Mouse (Mus musculus): ENCODE measurements around the gene Mum1. TPM values are rescaled to one million over a fixed set of nuclear protein-coding genes. Genes with fewer than 3 reads are reported as not detected.

Mum1 gene
- polyA plus RNA-seq, 1 experiment = 29.1 TPM

- no peaks in the 10 kb centered on the region; the same call in 1 of the 2 replicates for H3K4me1 ChIP-seq (ENCODE audit: control insufficient read depth, insufficient read depth, low read length)
- H3K4me3 ChIP-seq (ENCODE audit: insufficient read depth, low read length) = peak overlapping the region; percentile 98
- TF ChIP-seq CTCF (IDR thresholded peaks at IDR 0.05; ENCODE audit: borderline replicate concordance, insufficient read depth, low read length) (no peak), POLR2A (IDR thresholded peaks at IDR 0.05; ENCODE audit: low read depth, low read length) (peak; percentile 32)
- H3K27ac ChIP-seq (ENCODE audit: insufficient read depth, low read length) = peak overlapping the region; percentile 49; the same call in 1 of the 2 replicates
Measured at GRCm38 (mm10) chr10:80293325-80293724, 67.1 kb downstream of the Mum1 start.

Other genes with a start within 250 kb of the Mum1 start
- 73.4 and 78.1 TPM in 2 replicates for gene Tmem259, start 242.1 kb upstream of the Mum1 start, polyA plus RNA-seq (2011; ENCODE audit: insufficient read length, low read depth, missing spikeins)
- gene Cnn2, start 237.8 kb upstream of the Mum1 start, polyA plus RNA-seq (2011; ENCODE audit: insufficient read length, low read depth, missing spikeins) = 642 and 721 TPM in 2 replicates
- 3.5 and 4.0 TPM in 2 replicates for gene Abca7, start 229.9 kb upstream of the Mum1 start, polyA plus RNA-seq (2011; ENCODE audit: insufficient read length, low read depth, missing spikeins)
- gene Arhgap45, start 209.8 kb upstream of the Mum1 start, polyA plus RNA-seq (2011; ENCODE audit: insufficient read length, low read depth, missing spikeins) = 1.7 and 3.1 TPM in 2 replicates
- 46.3 and 61.0 TPM in 2 replicates for gene Polr2e, start 186.6 kb upstream of the Mum1 start, polyA plus RNA-seq (2011; ENCODE audit: insufficient read length, low read depth, missing spikeins)
- gene Gpx4, start 179.3 kb upstream of the Mum1 start, polyA plus RNA-seq (2011; ENCODE audit: insufficient read length, low read depth, missing spikeins) = 214 and 217 TPM in 2 replicates
- 50.7 and 53.5 TPM in 2 replicates for gene Sbno2, start 120.9 kb upstream of the Mum1 start, polyA plus RNA-seq (2011; ENCODE audit: insufficient read length, low read depth, missing spikeins)
- gene Stk11, start 110.6 kb upstream of the Mum1 start, polyA plus RNA-seq (2011; ENCODE audit: insufficient read length, low read depth, missing spikeins) = 80.8 and 91.7 TPM in 2 replicates
- gene Atp5d, start 87.8 kb upstream of the Mum1 start, polyA plus RNA-seq (2011; ENCODE audit: insufficient read length, low read depth, missing spikeins) = 202 and 250 TPM in 2 replicates
- 24.1 and 28.4 TPM in 2 replicates for gene Cbarp, start 85.6 kb upstream of the Mum1 start, polyA plus RNA-seq (2011; ENCODE audit: insufficient read length, low read depth, missing spikeins)
- gene Midn, start 78.2 kb upstream of the Mum1 start, polyA plus RNA-seq (2011; ENCODE audit: insufficient read length, low read depth, missing spikeins) = 101 TPM in 2 replicates
- 29.2 and 50.2 TPM in 2 replicates for gene Cirbp, start 60.4 kb upstream of the Mum1 start, polyA plus RNA-seq (2011; ENCODE audit: insufficient read length, low read depth, missing spikeins)
- gene 1600002K03Rik, start 53.5 kb upstream of the Mum1 start, polyA plus RNA-seq (2011; ENCODE audit: insufficient read length, low read depth, missing spikeins) = 8.4 and 12.2 TPM in 2 replicates
- 5.2 and 8.3 TPM in 2 replicates for gene Efna2, start 47.0 kb upstream of the Mum1 start, polyA plus RNA-seq (2011; ENCODE audit: insufficient read length, low read depth, missing spikeins)
- 65.5 and 65.7 TPM in 2 replicates for gene Ndufs7, start 22.7 kb downstream of the Mum1 start, polyA plus RNA-seq (2011; ENCODE audit: insufficient read length, low read depth, missing spikeins)
- gene Gamt, start 34.6 kb downstream of the Mum1 start, polyA plus RNA-seq (2011; ENCODE audit: insufficient read length, low read depth, missing spikeins) = 19.9 and 21.9 TPM in 2 replicates
- 117 and 142 TPM in 2 replicates for gene Dazap1, start 35.1 kb downstream of the Mum1 start, polyA plus RNA-seq (2011; ENCODE audit: insufficient read length, low read depth, missing spikeins)
- gene Rps15, start 66.0 kb downstream of the Mum1 start, polyA plus RNA-seq (2011; ENCODE audit: insufficient read length, low read depth, missing spikeins) = 2,340 and 2,493 TPM in 2 replicates
- gene Apc2, start 69.5 kb downstream of the Mum1 start, polyA plus RNA-seq (2011; ENCODE audit: insufficient read length, low read depth, missing spikeins) = 2.5 and 3.7 TPM in 2 replicates
- 16.4 and 18.6 TPM in 2 replicates for gene 2310011J03Rik, start 94.1 kb downstream of the Mum1 start, polyA plus RNA-seq (2011; ENCODE audit: insufficient read length, low read depth, missing spikeins)
- gene Pcsk4, start 103.1 kb downstream of the Mum1 start, polyA plus RNA-seq (2011; ENCODE audit: insufficient read length, low read depth, missing spikeins) = 0.42 and 0.81 TPM in 2 replicates
- 1.5 and 1.7 TPM in 2 replicates for gene Reep6, start 103.5 kb downstream of the Mum1 start, polyA plus RNA-seq (2011; ENCODE audit: insufficient read length, low read depth, missing spikeins)
- 22.9 and 30.1 TPM in 2 replicates for gene Adamtsl5, start 122.0 kb downstream of the Mum1 start, polyA plus RNA-seq (2011; ENCODE audit: insufficient read length, low read depth, missing spikeins)
- not detected in 2 replicates for gene Plk5, start 130.0 kb downstream of the Mum1 start, polyA plus RNA-seq (2011; ENCODE audit: insufficient read length, low read depth, missing spikeins)
- 39.1 and 40.4 TPM in 2 replicates for gene Mex3d, start 161.2 kb downstream of the Mum1 start, polyA plus RNA-seq (2011; ENCODE audit: insufficient read length, low read depth, missing spikeins)
- gene Mbd3, start 173.1 kb downstream of the Mum1 start, polyA plus RNA-seq (2011; ENCODE audit: insufficient read length, low read depth, missing spikeins) = 83.3 and 99.1 TPM in 2 replicates
- gene Uqcr11, start 180.4 kb downstream of the Mum1 start, polyA plus RNA-seq (2011; ENCODE audit: insufficient read length, low read depth, missing spikeins) = 182 and 231 TPM in 2 replicates
- gene Tcf3, start 207.2 kb downstream of the Mum1 start, polyA plus RNA-seq (2011; ENCODE audit: insufficient read length, low read depth, missing spikeins) = 64.8 and 72.9 TPM in 2 replicates

All from embryonic fibroblast, embryonic 13.5 days (primary cell).